Mouse (Mus musculus) Patski (cell line): ENCODE results near the gene Lsm4. TPM values are rescaled to one million over a fixed set of nuclear protein-coding genes. Genes with fewer than 3 reads are reported as not detected.
A peak's percentile ranks its signal among the peaks of the same experiment; 100 is the strongest.

ENCODE experiments used
- ATAC-seq: fragments of 100-300 bp; one replicate; pipeline ENCODE4 v1.8.0; 2021
- CTCF ChIA-PET: fragments of 350-600 bp; sonication (Branson Sonifier 250); formaldehyde crosslinking; loops from one replicate; lab custom pipeline; 2022; ENCODE audit warnings: inconsistent platforms; lab: Charles Lee
- POLR2A ChIA-PET: fragments of 350-600 bp; sonication (Branson Sonifier 250); formaldehyde crosslinking; loops from one replicate; lab custom pipeline; 2022; ENCODE audit warnings: antibody characterized with exemption, inconsistent platforms; lab: Charles Lee
- DNase-seq: peaks from one replicate; pipeline ENCODE4 v3.0.0-alpha.2; 2011; ENCODE audit warnings: low read depth, low spot score
- H3K27me3 ChIP-seq: fragments of 371-371 bp; one replicate; pipeline ENCODE4 v1.5.1; 2021
- CTCF ChIP-seq: fragments of 100-300 bp; IDR thresholded peaks from one replicate; pipeline ENCODE4 v1.5.1; 2021
- in situ Hi-C: fragments of 300-500 bp; cut with MboI; formaldehyde crosslinking; loops from 3 replicates; pipeline ENCODE4 v1.11.1; 2018; ENCODE audit warnings: low pct_unique_long_range_greater_than_20kb, mixed read lengths
- polyA plus RNA-seq: library from polyadenylated mRNA; unstranded; gene quantifications from one replicate; pipeline ENCODE4 v1.2.3, GENCODE M21; 2021

Lsm4 gene
- polyA plus RNA-seq, result 189 TPM

GRCm38 (mm10) chr8:70673079-70673856 lies at the start of gene Lsm4:
TSS of gene Lsm4 (plus strand) at chr8:70673248.
- TF ChIP-seq CTCF, result no peak
- in situ Hi-C loops, result loop anchor here (5.0 kb wide), 1 partner anchor 39 kb away; no protein-coding TSS in a partner anchor
- POLR2A ChIA-PET, result interaction anchor here (3.8 to 4.5 kb wide), 2 partner anchors 26 to 29 kb away, joined by 26 to 31 read pairs; partner anchors contain the start of genes Iqcn and Jund
- CTCF ChIA-PET, result interaction anchor here (0.6 to 4.0 kb wide), 13 partner anchors 10 to 863 kb away, joined by 3 to 45 read pairs (median 4); partner anchors contain the start of gene Jund
- DNase-seq (peak; percentile 98), ATAC-seq (peak; percentile 92)
- H3K27me3 ChIP-seq, result no peaks in the 10 kb centered on the region

- in situ Hi-C loops, result no loop called here
- H3K27me3 ChIP-seq, result no peaks in the 10 kb centered on the region
- CTCF ChIA-PET, result interaction anchor here (0.6 to 5.5 kb wide), 11 partner anchors 9 to 47 kb away, joined by 3 to 21 read pairs (median 4); partner anchors contain the start of gene Lrrc25
- no peak for ATAC-seq
- no peak for DNase-seq
- TF ChIP-seq CTCF, result no peak
- POLR2A ChIA-PET, result no interaction called here
Observed at GRCm38 (mm10) chr8:70625104-70625503, 47.9 kb upstream of the Lsm4 start.

- in situ Hi-C loops, result no loop called here
- ChIA-PET POLR2A (interaction anchor here (0.7 to 11.4 kb wide), 2 partner anchors 22 to 30 kb away, joined by 3 to 118 read pairs; no protein-coding TSS in a partner anchor), CTCF (interaction anchor here (0.9 to 5.5 kb wide), 4 partner anchors 12 to 26 kb away, joined by 4 to 21 read pairs (median 10); no protein-coding TSS in a partner anchor)
- DNase-seq (no peak), ATAC-seq (no peak)
- no peak for TF ChIP-seq CTCF
- H3K27me3 ChIP-seq, result no peaks in the 10 kb centered on the region
Observed at GRCm38 (mm10) chr8:70627041-70627440, 46.0 kb upstream of the Lsm4 start.

- in situ Hi-C loops, result no loop called here
- DNase-seq (no peak), ATAC-seq (no peak)
- POLR2A ChIA-PET, result interaction anchor here (0.8 to 11.4 kb wide), 11 partner anchors 12 to 72 kb away, joined by 3 to 118 read pairs (median 9); partner anchors contain the start of genes Lrrc25 and Ssbp4
- no peaks in the 10 kb centered on the region for H3K27me3 ChIP-seq
- no peak for TF ChIP-seq CTCF
- CTCF ChIA-PET, result interaction anchor here (0.8 to 3.8 kb wide), 12 partner anchors 8 to 40 kb away, joined by 3 to 42 read pairs (median 6); partner anchors contain the start of gene Lrrc25
Observed at GRCm38 (mm10) chr8:70628986-70629490, 44.0 kb upstream of the Lsm4 start.

GRCm38 (mm10) chr8:70629574-70630531 lies 43.2 kb upstream of the Lsm4 start:
- no peaks in the 10 kb centered on the region for H3K27me3 ChIP-seq
- ATAC-seq (no peak), DNase-seq (no peak)
- no peak for TF ChIP-seq CTCF
- in situ Hi-C loops, result no loop called here
- ChIA-PET CTCF (interaction anchor here (1.1 to 3.8 kb wide), 12 partner anchors 9 to 61 kb away, joined by 3 to 42 read pairs (median 6); partner anchors contain the start of genes Lrrc25 and Lsm4), POLR2A (interaction anchor here (0.8 to 11.4 kb wide), 11 partner anchors 11 to 72 kb away, joined by 3 to 118 read pairs (median 9); partner anchors contain the start of genes Lrrc25 and Ssbp4)

- CTCF ChIA-PET, result interaction anchor here (1.0 to 3.8 kb wide), 8 partner anchors 11 to 70 kb away, joined by 3 to 42 read pairs (median 6); partner anchors contain the start of gene Lsm4
- no peaks in the 10 kb centered on the region for H3K27me3 ChIP-seq
- POLR2A ChIA-PET, result interaction anchor here (0.5 to 11.4 kb wide), 10 partner anchors 12 to 169 kb away, joined by 3 to 118 read pairs (median 8); partner anchors contain the start of genes Lrrc25, Pgpep1 and Ssbp4
- ATAC-seq (peak; percentile 38), DNase-seq (no peak)
- in situ Hi-C loops, result no loop called here
- TF ChIP-seq CTCF, result no peak
Observed at GRCm38 (mm10) chr8:70630532-70631381, 42.3 kb upstream of the Lsm4 start.

GRCm38 (mm10) chr8:70631436-70631835 lies 41.6 kb upstream of the Lsm4 start:
- ChIA-PET POLR2A (interaction anchor here (0.5 to 11.4 kb wide), 9 partner anchors 12 to 169 kb away, joined by 3 to 118 read pairs (median 8); partner anchors contain the start of genes Lrrc25, Pgpep1 and Ssbp4), CTCF (interaction anchor here (0.7 to 3.8 kb wide), 4 partner anchors 10 to 652 kb away, joined by 3 to 42 read pairs (median 15); no protein-coding TSS in a partner anchor)
- in situ Hi-C loops, result no loop called here

GRCm38 (mm10) chr8:70632346-70632892 lies 40.6 kb upstream of the Lsm4 start, which contains the start of gene Gdf15:
TSS of gene Gdf15 (minus strand) at chr8:70632456.
- ATAC-seq (no peak), DNase-seq (no peak)
- ChIA-PET POLR2A (interaction anchor here (11.4 kb wide), 1 partner anchor 17 kb away, joined by 118 read pairs; no protein-coding TSS in a partner anchor), CTCF (interaction anchor here (0.7 to 1.6 kb wide), 2 partner anchors 18 to 653 kb away, joined by 3 read pairs; no protein-coding TSS in a partner anchor)
- in situ Hi-C loops, result no loop called here
- TF ChIP-seq CTCF, result no peak
- H3K27me3 ChIP-seq, result no peaks in the 10 kb centered on the region

More at GRCm38 (mm10) chr8:70631436-70631835, 41.6 kb upstream of the Lsm4 start:
- no peak for TF ChIP-seq CTCF
- DNase-seq (no peak), ATAC-seq (no peak)
- H3K27me3 ChIP-seq, result no peaks in the 10 kb centered on the region
